Comparison of ENCODE assay signal across 10 mouse cellular contexts in the genomic region with DNA sequence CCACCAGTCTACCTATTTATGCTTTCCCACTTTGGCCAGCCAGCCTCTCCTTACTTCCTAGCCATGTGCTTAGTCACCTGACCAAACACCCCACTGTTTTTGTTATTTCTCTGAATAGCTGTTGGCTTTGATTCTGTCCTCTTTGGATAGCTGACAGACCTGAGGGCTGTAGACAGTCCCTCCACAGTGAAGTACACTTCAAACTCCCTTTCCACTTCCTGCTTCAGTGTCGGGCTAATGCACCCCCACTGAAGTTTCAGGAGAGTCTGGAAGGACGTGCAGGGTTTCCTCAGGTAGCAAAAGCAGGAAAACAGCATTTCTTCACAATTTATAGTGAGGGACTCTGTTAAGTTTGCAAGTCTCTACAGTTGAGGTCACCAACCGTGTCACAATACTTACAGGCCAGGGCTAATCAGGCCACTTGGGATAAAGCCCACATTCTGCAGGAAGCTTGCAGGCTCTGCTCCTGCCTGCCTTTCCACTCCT. TPM values are rescaled to one million over a fixed set of nuclear protein-coding genes. Genes with fewer than 3 reads are reported as not detected.
A peak's percentile ranks its signal among the peaks of the same experiment; 100 is the strongest.
DNase-seq lines count a peak whose midpoint lies in the region; ATAC-seq and TF ChIP-seq lines count a peak whose summit lies in the region.
"Had no signal": no experiment of that assay in that cellular context is flagged by ENCODE, and none has a peak within 500 bp of the region (broad histone marks: within the 10 kb centered on the region; RNA-seq: fewer than 3 reads in every experiment).

No protein-coding gene starts in this region.

- H3K4me1 ChIP-seq in limb, embryonic 12.5 days (replicated peaks) = no peaks in the 10 kb centered on the region
- H3K4me1 ChIP-seq in limb, embryonic 10.5 days = peaks cover 6% of the 10 kb centered on the region; the same call in 1 of the 2 replicates
- no peaks in the 10 kb centered on the region for H3K4me1 ChIP-seq in lung, postnatal 0 days (ENCODE audit: insufficient read depth, low read depth, low read length)

- TF ChIP-seq EP300 in lung, postnatal 0 days (IDR thresholded peaks at IDR 0.05) = no peak

- H3K9ac ChIP-seq in limb, embryonic 12.5 days (replicated peaks) = no peak overlapping the region
- H3K9ac ChIP-seq in lung, postnatal 0 days (replicated peaks; ENCODE audit: low read depth) = no peak overlapping the region
- H3K9ac ChIP-seq: forebrain, embryonic 13.5 days had no signal

- no peak overlapping the region for H3K4me2 ChIP-seq in limb, embryonic 12.5 days
- no peak overlapping the region for H3K4me2 ChIP-seq in lung, postnatal 0 days (replicated peaks; ENCODE audit: low read depth, low read length)
- H3K4me2 ChIP-seq: forebrain, embryonic 13.5 days had no signal

- peak; percentile 54 for DNase-seq in adrenal gland, postnatal 14 days
- DNase-seq in adrenal gland, adult 18-20 months (ENCODE audit: low spot score in 2 of 2) = no peak
- DNase-seq in limb, embryonic 10.5 days (ENCODE audit: low spot score) = no peak
- peak; percentile 75 to 78 for DNase-seq in cerebellum, postnatal 25 days
- peak; percentile 60 for DNase-seq in lung, postnatal 0 days (ENCODE audit: low spot score)
- DNase-seq in spleen, postnatal 4 days (ENCODE audit: low spot score in 2 of 2) = no peak
- no peak for DNase-seq in c-Kit-positive CD71-positive TER-119-positive erythroid progenitor cells, embryonic 14.5 days (ENCODE audit: low spot score)
- DNase-seq: thymus, postnatal 14 days had no signal

- no peak overlapping the region for H3K4me3 ChIP-seq in limb, embryonic 12.5 days (replicated peaks)
- no peak overlapping the region for H3K4me3 ChIP-seq in limb, embryonic 10.5 days
- no peak overlapping the region for H3K4me3 ChIP-seq in lung, postnatal 0 days (ENCODE audit: low read depth, low read length)
- H3K4me3 ChIP-seq: forebrain, embryonic 13.5 days had no signal

- no peak for TF ChIP-seq CTCF in lung, postnatal 0 days (IDR thresholded peaks at IDR 0.05)

- 55% methylated on average over 3 of the region's 3 CpGs for WGBS in limb, embryonic 12.5 days
- WGBS in limb, embryonic 10.5 days = 78% methylated on average over 3 of the region's 3 CpGs
- 32% methylated on average over 3 of the region's 3 CpGs for WGBS in lung, postnatal 0 days

- ATAC-seq in limb, embryonic 12.5 days (ENCODE audit: insufficient number of reproducible peaks, insufficient read depth, low FRiP score, low TSS enrichment, low read depth) = peak; percentile 42; the same call in 1 of the 2 replicates
- peak; percentile 87 for ATAC-seq in lung, postnatal 0 days
- ATAC-seq: forebrain, embryonic 13.5 days had no signal

- H3K27ac ChIP-seq in limb, embryonic 12.5 days = no peak overlapping the region
- no peak overlapping the region for H3K27ac ChIP-seq in limb, embryonic 10.5 days
- H3K27ac ChIP-seq in lung, postnatal 0 days (ENCODE audit: low read length) = no peak overlapping the region
- H3K27ac ChIP-seq: forebrain, embryonic 13.5 days had no signal

- H3K27me3 ChIP-seq in limb, embryonic 12.5 days = no peaks in the 10 kb centered on the region
- no peaks in the 10 kb centered on the region for H3K27me3 ChIP-seq in limb, embryonic 10.5 days (ENCODE audit: low read depth, poor library complexity, severe bottlenecking)
- no peaks in the 10 kb centered on the region for H3K27me3 ChIP-seq in lung, postnatal 0 days (replicated peaks; ENCODE audit: insufficient read depth, low read length)
- H3K27me3 ChIP-seq: forebrain, embryonic 13.5 days had no signal

- no peaks in the 10 kb centered on the region for H3K36me3 ChIP-seq in limb, embryonic 12.5 days
- no peaks in the 10 kb centered on the region for H3K36me3 ChIP-seq in limb, embryonic 10.5 days
- H3K36me3 ChIP-seq in lung, postnatal 0 days (ENCODE audit: insufficient read depth, low read length) = no peaks in the 10 kb centered on the region

- no peaks in the 10 kb centered on the region for H3K9me3 ChIP-seq in limb, embryonic 12.5 days
- no peaks in the 10 kb centered on the region for H3K9me3 ChIP-seq in limb, embryonic 10.5 days (replicated peaks)
- no peaks in the 10 kb centered on the region for H3K9me3 ChIP-seq in lung, postnatal 0 days (ENCODE audit: low read length)
- H3K9me3 ChIP-seq: forebrain, embryonic 13.5 days had no signal

RNA-seq across cellular contexts. Expression of a gene that starts 57.4 kb away (rescaled TPM):
- 17.8 and 21.4 TPM in 2 replicates for total RNA-seq in adrenal gland, postnatal 14 days (2021)
- total RNA-seq in adrenal gland, adult 18-20 months (2021) = 10 to 100 TPM; 11.2 to 12.9 TPM
- polyA plus RNA-seq in limb, embryonic 12.5 days (2016; fragmentation: Nextera tagmentation; extraction: Ambion mirVana) = 11.6 and 12.4 TPM in 2 replicates
- polyA plus RNA-seq in limb, embryonic 10.5 days (2016; fragmentation: Nextera tagmentation; extraction: Ambion mirVana) = 7.4 and 10.7 TPM in 2 replicates
- polyA plus RNA-seq in lung, postnatal 0 days (2015; fragmentation: Nextera tagmentation; extraction: Ambion mirVana) = 4.0 and 4.6 TPM in 2 replicates

Comparison
In these comparisons a context has a peak if more than half of its experiments do, and no peak if none do; other contexts are left out.
1. DNase-seq: peak in adrenal gland, postnatal 14 days (single experiment), cerebellum, postnatal 25 days (2 of 2) and lung, postnatal 0 days (single experiment); none in adrenal gland, adult 18-20 months (0 of 2), limb, embryonic 10.5 days (single experiment), spleen, postnatal 4 days (0 of 2) and c-Kit-positive CD71-positive TER-119-positive erythroid progenitor cells, embryonic 14.5 days (single experiment).